In the genomic region with DNA sequence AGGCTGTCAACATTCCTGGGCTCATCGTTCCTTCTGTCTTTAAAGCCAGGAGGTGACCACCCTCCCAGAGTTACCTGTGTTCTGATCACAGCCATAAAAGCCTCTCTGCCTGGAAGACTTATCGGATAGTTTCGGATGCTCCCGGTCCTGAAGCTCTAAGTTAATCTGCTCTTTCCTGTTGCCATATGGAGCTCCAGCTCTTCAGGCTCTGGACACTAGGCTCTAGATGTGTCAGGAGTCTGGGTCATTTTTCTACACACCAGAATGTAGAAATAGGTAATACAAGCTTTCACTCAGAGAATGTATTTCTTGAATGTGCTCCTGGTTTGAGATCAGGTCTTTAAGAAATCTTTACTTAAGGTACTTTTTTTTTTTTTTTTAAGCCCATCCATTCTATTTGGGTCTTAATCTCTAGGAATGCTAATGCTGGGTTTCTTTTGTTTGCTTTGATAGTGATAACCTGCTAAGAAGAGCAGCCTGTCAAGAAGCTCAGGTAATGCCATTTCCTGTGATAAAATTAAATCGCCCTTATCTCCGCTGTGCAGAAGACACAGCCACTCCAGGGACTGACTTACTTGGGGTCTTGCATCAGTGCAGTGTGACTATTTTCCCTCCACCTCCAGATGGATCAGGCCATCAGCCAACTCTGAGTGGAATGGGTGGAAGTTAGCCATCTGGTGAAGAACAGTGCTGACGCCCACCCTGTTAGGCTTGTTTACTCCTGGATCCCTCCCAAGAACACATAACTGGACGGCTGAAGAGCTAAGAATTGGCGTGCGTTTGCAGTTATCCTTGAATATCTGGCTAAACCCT, we compare ENCODE assay signal across 8 mouse cellular contexts. TPM values are rescaled to one million over a fixed set of nuclear protein-coding genes. Genes with fewer than 3 reads are reported as not detected.
DNase-seq lines count a peak whose midpoint lies in the region; ATAC-seq lines count a peak whose summit lies in the region.

No protein-coding gene starts in this region.

- no peaks in the 10 kb centered on the region for H3K27me3 ChIP-seq in kidney, embryonic 14.5 days (ENCODE audit: control insufficient read depth, insufficient read depth, low read length)

- DNase-seq in kidney, adult 9 months: no peak
- peak; percentile 37 for DNase-seq in adipocyte (ENCODE audit: low spot score)
- peak; percentile 67 to 68 for DNase-seq in frontal cortex, postnatal 36 days (ENCODE audit: low spot score in 2 of 2)
- DNase-seq in layer of hippocampus, adult 8-10 months (ENCODE audit: low spot score in 2 of 2): peak; percentile 80 to 82
- DNase-seq in embryo, embryonic 10.5 days (ENCODE audit: low spot score): no peak
- DNase-seq in embryo, embryonic 11 days: no peak

- H3K36me3 ChIP-seq in kidney, embryonic 14.5 days (ENCODE audit: control insufficient read depth, insufficient read depth, low read length): peaks cover 8% of the 10 kb centered on the region; the same call in 1 of the 2 replicates

- H3K9me3 ChIP-seq in kidney, embryonic 14.5 days (ENCODE audit: control insufficient read depth, low read length): no peaks in the 10 kb centered on the region

- no peak overlapping the region for H3K4me2 ChIP-seq in kidney, embryonic 14.5 days (replicated peaks; ENCODE audit: low read depth, low read length)

- no peak overlapping the region for H3K4me3 ChIP-seq in kidney, embryonic 14.5 days (ENCODE audit: low read length)

- ATAC-seq in kidney, embryonic 14.5 days (ENCODE audit: low FRiP score, low TSS enrichment): peak; percentile 43; the same call in 1 of the 2 replicates
- peak; percentile 77 for ATAC-seq in megakaryocyte-erythroid progenitor cell, adult 5-6 weeks (replicated peaks; ENCODE audit: low FRiP score, low TSS enrichment, poor library complexity, severe bottlenecking)

- WGBS in kidney, embryonic 14.5 days: 77% methylated on average over 10 of the region's 10 CpGs

- no peaks in the 10 kb centered on the region for H3K4me1 ChIP-seq in kidney, embryonic 14.5 days (ENCODE audit: control insufficient read depth, insufficient read depth, low read length)

- H3K9ac ChIP-seq in kidney, embryonic 14.5 days (ENCODE audit: low read depth, low read length): no peak overlapping the region

- no peak overlapping the region for H3K27ac ChIP-seq in kidney, embryonic 14.5 days (ENCODE audit: low read depth, low read length)

RNA-seq across cellular contexts. Expression of a gene that starts 22.2 kb away (rescaled TPM):
- 47.3 and 56.0 TPM in 2 replicates for polyA plus RNA-seq in kidney, embryonic 14.5 days (2014; fragmentation: Nextera tagmentation; extraction: Ambion mirVana)
- total RNA-seq in layer of hippocampus, adult 8-10 months (2022): 10 to 100 TPM; 39.7 to 51.9 (median 45.8) TPM
- 22.8 and 28.0 TPM in 2 replicates for total RNA-seq in megakaryocyte-erythroid progenitor cell, adult 5-6 weeks (2014; fragmentation: Nextera tagmentation)
- total RNA-seq in megakaryocyte-erythroid progenitor cell, adult 5-6 weeks (2017): 38.4 and 39.2 TPM in 2 replicates

Comparison
In these comparisons a context has a peak if more than half of its experiments do, and no peak if none do; other contexts are left out.
1. DNase-seq: peak in adipocyte (single experiment), frontal cortex, postnatal 36 days (2 of 2) and layer of hippocampus, adult 8-10 months (2 of 2); none in kidney, adult 9 months (single experiment), embryo, embryonic 10.5 days (single experiment) and embryo, embryonic 11 days (single experiment).